Mouse (Mus musculus): ENCODE measurements around the gene 1700013F07Rik.

GRCm38 (mm10) chr3:108497602-108498001 lies 36.3 kb upstream of the 1700013F07Rik start:
- TF ChIP-seq CTCF (IDR thresholded peaks at IDR 0.05; ENCODE audit: low read depth) (no peak), EP300 (IDR thresholded peaks at IDR 0.05; ENCODE audit: low read depth) (no peak)
